Mouse (Mus musculus): ENCODE data around the gene Mgarp.

DNA sequence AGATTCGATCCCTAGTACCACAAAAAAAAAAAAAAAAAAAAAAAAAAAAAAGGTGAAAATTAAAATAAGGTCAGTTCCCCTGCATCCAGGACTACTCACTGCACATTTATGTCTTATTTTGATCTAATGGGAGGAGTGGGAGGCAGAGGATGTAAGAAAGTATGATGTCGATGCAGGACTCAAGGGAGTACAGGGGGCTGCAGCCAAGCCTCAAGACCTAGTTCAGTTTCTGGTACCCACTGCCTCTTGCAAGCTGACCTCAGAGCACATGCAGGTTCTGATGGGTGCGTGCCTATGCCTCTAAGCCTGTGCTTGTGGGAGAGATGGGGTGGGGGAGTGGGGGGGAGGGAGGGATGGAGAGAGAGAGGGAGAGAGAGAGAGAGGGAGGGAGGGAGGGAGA lies 1.7 kb downstream of the Mgarp start:
- TF ChIP-seq POLR2A (IDR thresholded peaks at IDR 0.05; ENCODE audit: borderline replicate concordance, low read depth, low read length) (no peak), CTCF (IDR thresholded peaks at IDR 0.05; ENCODE audit: low read depth, low read length) (no peak)

Data from bone marrow macrophage, adult 2 months (primary cell).